Mouse (Mus musculus): ENCODE data around the gene Arid5b.

DNA sequence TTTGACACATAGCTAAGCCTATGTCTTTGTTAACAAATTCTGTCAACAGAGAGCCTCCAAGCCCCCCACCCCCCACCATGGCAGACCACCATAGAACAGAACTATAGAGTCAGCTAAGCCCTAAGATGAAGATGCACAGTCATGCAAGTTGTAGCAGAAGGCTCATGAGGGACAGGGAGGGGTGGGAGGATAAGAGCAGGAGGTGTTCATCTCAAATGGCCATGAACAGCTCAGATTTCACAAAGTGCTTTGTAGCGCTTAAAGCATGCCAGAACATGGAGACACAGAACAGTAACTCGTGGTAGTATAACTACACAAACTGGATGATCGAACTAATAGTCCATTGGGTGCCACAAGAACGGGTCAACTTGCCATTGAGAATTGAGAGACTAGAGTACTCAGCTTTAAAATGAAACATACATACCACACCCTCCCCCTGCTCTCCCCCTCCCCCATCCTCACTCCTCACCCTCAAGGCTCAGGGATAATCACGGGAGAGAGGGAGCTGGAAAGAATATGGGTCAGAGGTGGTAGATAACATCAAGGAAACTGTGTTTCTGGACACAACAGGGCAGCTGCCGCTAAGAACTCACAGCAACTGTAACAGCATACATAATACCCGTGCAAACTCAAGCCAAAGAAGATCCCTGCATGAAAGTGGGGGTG is 25.0 kb downstream of the Arid5b start:
- TF ChIP-seq CTCF (IDR thresholded peaks at IDR 0.05; ENCODE audit: extremely low read depth, insufficient read depth, insufficient read length, insufficient replicate concordance): no peak
- no peak for TF ChIP-seq POLR2A (IDR thresholded peaks at IDR 0.05; ENCODE audit: low read depth, low read length)
